Mouse (Mus musculus) neural tube, embryonic 15.5 days (tissue): ENCODE data around the gene Cenpp. TPM values are rescaled to one million over a fixed set of nuclear protein-coding genes. Genes with fewer than 3 reads are reported as not detected.
A peak's percentile ranks its signal among the peaks of the same experiment; 100 is the strongest.

Source experiments
- ATAC-seq: fragments of 200-750 bp; cut with Nextera tagmentation; 2 replicates; pipeline ENCODE4 v1.8.0; 2017; ENCODE audit warnings: mild to moderate bottlenecking, moderate TSS enrichment, moderate library complexity; ENCODE audit not compliant: low FRiP score
- H3K27ac ChIP-seq: fragments of 300-500 bp; sonication (generic); replicated peaks from 2 replicates; pipeline ENCODE4 v1.5.1; 2015; ENCODE audit warnings: mild to moderate bottlenecking, inconsistent platforms
- H3K27me3 ChIP-seq: fragments of 300-500 bp; sonication (generic); replicated peaks from 2 replicates; pipeline ENCODE4 v1.6.1; 2015; ENCODE audit warnings: inconsistent platforms
- H3K36me3 ChIP-seq: fragments of 300-500 bp; sonication (generic); 2 replicates; pipeline ENCODE4 v1.6.1; 2015; ENCODE audit warnings: inconsistent platforms
- H3K4me1 ChIP-seq: fragments of 300-500 bp; sonication (generic); 2 replicates; pipeline ENCODE4 v1.6.1; 2015; ENCODE audit warnings: inconsistent platforms
- H3K4me2 ChIP-seq: fragments of 300-500 bp; sonication (generic); 2 replicates; pipeline ENCODE4 v1.6.1; 2015; ENCODE audit warnings: inconsistent platforms, mild to moderate bottlenecking, moderate library complexity
- H3K4me3 ChIP-seq: fragments of 300-500 bp; sonication (generic); replicated peaks from 2 replicates; pipeline ENCODE4 v1.5.1; 2015; ENCODE audit warnings: mild to moderate bottlenecking, inconsistent platforms
- H3K9ac ChIP-seq: fragments of 300-500 bp; sonication (generic); replicated peaks from 2 replicates; pipeline ENCODE4 v1.6.1; 2015; ENCODE audit warnings: mild to moderate bottlenecking, inconsistent platforms
- H3K9me3 ChIP-seq: fragments of 300-500 bp; sonication (generic); replicated peaks from 2 replicates; pipeline ENCODE4 v1.6.1; 2016; ENCODE audit warnings: inconsistent platforms
- WGBS: fragments of 180-500 bp; shearing (Covaris S2); methylation state at CpG from one replicate; pipeline ENCODE4 v1.1.7; 2015; ENCODE audit warnings: mixed read lengths; 5-methylcytosine and 5-hydroxymethylcytosine counted together
- polyA plus RNA-seq: library from polyadenylated mRNA; unstranded; fragments of >200 nt; fragmentation: Nextera tagmentation; extraction: Ambion mirVana; gene quantifications from 2 replicates; pipeline ENCODE4 v1.2.1, GENCODE M21; 2015

Gene Cenpp
- polyA plus RNA-seq, 1 experiment from 2014 or later = 5.1 TPM

DNA sequence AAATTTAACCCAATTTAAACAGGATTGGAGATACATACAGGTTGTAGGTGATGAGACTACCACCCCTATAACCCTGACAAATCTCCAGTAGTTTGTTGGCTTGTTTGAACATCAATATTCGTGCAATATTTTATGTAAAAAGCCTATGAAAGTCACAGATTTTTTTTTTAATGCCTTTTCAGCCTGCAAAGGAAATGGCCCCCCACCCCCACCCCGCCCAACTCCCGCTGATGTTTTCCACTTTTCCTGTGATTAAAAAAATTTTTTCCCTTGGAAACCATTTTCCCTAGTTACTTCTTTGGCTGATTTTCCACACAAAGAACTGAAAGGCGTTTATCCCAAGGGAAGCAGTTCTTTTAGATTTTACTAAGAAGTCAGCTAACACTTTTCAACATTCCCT, 148.1 kb downstream of the Cenpp start, which contains the start of gene Ecm2:
Ecm2 (plus strand) TSS at position 301 of the 400 bp plus-strand sequence.
- Histone ChIP-seq H3K9me3 (no peaks in the 10 kb centered on the region), H3K4me1 (no peaks in the 10 kb centered on the region), H3K27ac (no peak within 1 kb of the TSS), H3K4me3 (no peak within 1 kb of the TSS), H3K9ac (no peak within 1 kb of the TSS), H3K4me2 (no peak within 1 kb of the TSS), H3K27me3 (no peaks in the 10 kb centered on the region), H3K36me3 (no peaks in the 10 kb centered on the region)
- WGBS = 59% methylated on average over 4 of the region's 4 CpGs
- ATAC-seq = no peak

DNA sequence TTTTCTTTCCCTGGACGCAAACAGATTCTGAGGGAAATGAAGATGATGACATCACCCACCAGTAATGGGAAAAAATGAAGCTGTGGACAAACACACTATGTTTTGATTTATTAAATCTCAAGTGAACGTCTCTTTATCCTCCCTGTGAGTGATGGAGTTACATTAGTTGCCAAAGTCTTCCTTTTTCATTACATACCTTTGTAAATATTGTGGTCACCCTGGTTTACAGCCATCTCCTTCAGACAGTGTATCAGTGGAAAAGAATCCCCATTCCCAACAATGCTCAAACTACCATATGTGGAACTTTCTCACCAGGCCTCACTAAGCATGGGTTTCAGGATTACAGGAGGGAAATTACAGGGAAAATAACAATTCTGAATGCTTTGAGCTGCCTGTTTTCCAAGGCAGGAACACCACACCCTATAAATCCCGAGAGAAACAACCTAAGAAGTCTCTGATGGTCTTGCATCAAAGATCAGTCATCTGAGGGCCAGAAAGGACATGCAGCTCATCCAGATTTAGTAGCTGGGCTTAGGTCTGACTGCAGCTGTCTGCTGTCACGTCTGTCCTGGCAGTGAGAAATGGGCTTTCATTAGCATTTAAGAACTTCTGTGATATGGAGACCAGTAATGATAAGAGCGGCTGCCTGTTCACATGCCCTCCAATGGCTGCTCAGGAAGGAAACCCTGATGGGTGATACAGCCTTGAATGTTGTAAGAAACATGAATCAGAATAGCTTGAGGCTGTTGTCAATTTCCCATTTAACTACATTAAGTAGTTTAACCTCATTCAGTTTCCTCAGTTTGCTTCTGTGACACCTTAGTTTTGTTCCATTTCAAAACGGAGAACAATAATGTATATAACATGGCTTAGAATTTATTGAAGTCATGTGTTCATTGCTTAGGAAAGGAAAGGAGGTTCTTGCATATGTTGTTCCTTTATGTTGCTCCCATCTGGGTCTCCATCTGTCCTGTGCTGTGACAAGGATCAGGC, 159.9 kb downstream of the Cenpp start, which contains the start of gene Tes3-ps:
Tes3-ps (plus strand) TSS at position 943 of the 993 bp plus-strand sequence.
- no peak within 1 kb of the TSS for H3K4me2 ChIP-seq
- no peaks in the 10 kb centered on the region for H3K36me3 ChIP-seq
- no peak within 1 kb of the TSS for H3K4me3 ChIP-seq
- no peak within 1 kb of the TSS for H3K9ac ChIP-seq
- no peaks in the 10 kb centered on the region for H3K9me3 ChIP-seq
- 76% methylated on average over 6 of the region's 6 CpGs for WGBS
- H3K4me1 ChIP-seq = no peaks in the 10 kb centered on the region
- no peaks in the 10 kb centered on the region for H3K27me3 ChIP-seq
- no peak for ATAC-seq
- no peak within 1 kb of the TSS for H3K27ac ChIP-seq

DNA sequence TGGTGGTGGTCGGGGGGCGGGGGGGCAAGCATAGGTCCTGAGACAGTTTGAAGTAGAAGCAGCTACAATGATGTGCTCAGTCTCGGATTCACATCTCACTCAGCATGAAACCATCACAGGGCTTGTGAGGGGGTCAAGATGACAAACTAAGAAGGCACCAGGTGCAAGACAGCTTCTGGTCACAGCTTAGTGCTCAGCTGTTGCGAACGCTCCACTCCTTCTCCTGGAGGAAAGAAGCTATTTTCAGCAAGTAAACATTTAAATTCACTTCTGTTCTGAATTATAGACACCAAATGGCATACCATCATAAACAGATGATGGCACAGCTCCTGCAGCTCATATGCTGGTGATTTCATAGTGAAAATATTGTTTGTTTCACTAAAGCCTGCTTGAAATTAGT, 167.2 kb downstream of the Cenpp start:
- H3K4me1 ChIP-seq = peaks cover 4% of the 10 kb centered on the region; the same call in 1 of the 2 replicates
- H3K27me3 ChIP-seq = no peaks in the 10 kb centered on the region
- H3K4me3 ChIP-seq = no peak overlapping the region
- H3K27ac ChIP-seq = no peak overlapping the region
- no peaks in the 10 kb centered on the region for H3K36me3 ChIP-seq
- H3K4me2 ChIP-seq = no peak overlapping the region
- no peak overlapping the region for H3K9ac ChIP-seq
- ATAC-seq = no peak
- 75% methylated on average over 5 of the region's 5 CpGs for WGBS
- H3K9me3 ChIP-seq = no peaks in the 10 kb centered on the region

DNA sequence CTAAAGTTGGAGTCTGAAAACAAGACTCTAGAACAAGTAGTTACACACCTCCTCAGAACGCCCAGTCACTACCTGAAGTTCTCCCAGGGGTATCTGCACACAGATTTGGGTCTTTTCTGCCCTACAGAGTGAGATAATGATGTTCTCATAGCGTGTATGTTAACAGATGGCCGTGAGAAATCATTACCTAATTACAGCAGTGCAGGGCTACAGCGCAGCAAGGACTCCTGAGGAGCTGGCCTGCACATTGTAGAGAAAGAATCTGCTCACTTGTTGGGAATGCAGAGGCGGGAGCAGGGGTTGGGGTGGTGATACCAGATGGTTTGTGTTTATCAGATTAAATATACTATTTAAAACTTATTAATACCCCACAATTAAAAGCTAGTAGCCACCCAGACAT, 172.0 kb downstream of the Cenpp start:
- H3K4me1 ChIP-seq = peaks cover 4% of the 10 kb centered on the region; the same call in 1 of the 2 replicates
- H3K9me3 ChIP-seq = no peaks in the 10 kb centered on the region
- 55% methylated on average over 5 of the region's 5 CpGs for WGBS
- ATAC-seq = no peak; the same call in 1 of the 2 replicates
- no peak overlapping the region for H3K9ac ChIP-seq
- H3K4me3 ChIP-seq = no peak overlapping the region
- H3K27ac ChIP-seq = peak overlapping the region; percentile 61
- H3K4me2 ChIP-seq = no peak overlapping the region
- no peaks in the 10 kb centered on the region for H3K27me3 ChIP-seq
- no peaks in the 10 kb centered on the region for H3K36me3 ChIP-seq

DNA sequence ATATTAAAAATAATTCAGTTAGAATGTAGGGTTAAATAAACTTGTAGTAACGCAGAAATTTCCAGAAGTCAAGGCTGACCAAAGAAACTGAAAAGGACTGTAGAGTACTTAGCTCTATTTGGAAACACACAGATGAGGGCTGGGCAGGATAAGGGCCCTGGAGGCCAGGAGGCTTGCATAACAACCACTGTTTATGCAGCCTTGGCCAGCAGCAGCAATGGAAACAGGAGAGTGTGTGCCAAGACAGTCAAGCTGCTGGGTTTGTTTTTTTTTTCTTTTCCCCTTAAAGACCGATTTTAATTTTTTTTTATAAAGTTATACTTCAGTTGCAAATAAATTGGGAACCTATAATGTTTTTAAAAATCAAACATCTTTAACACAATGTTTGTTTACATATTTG, 172.5 kb downstream of the Cenpp start:
- Histone ChIP-seq H3K27me3 (no peaks in the 10 kb centered on the region), H3K4me2 (no peak overlapping the region), H3K27ac (no peak overlapping the region), H3K9ac (no peak overlapping the region), H3K4me3 (no peak overlapping the region), H3K9me3 (no peaks in the 10 kb centered on the region), H3K4me1 (peaks cover 4% of the 10 kb centered on the region; the same call in 1 of the 2 replicates), H3K36me3 (no peaks in the 10 kb centered on the region)
- ATAC-seq = no peak; the same call in 1 of the 2 replicates
- WGBS = 71% methylated on average over 2 of the region's 2 CpGs

DNA sequence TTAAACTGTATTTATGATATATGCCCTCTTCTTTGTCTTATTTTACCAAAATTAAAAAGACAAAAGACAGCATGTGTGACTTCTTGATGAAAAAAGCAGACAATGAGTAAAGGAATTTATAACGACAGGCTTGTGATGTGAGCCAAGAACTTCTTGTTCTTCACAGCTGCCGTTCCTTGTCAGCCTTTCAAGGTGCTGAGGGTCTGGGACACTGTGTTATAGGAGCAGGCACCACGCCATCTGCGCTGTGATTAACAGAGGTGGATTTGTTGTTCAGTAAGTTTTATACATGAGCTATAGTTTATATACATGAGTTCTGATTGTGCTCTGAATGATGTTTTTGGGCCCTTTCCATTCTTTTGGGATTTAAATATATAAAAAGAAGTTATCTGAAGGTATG, 173.2 kb downstream of the Cenpp start:
- Histone ChIP-seq H3K27me3 (no peaks in the 10 kb centered on the region), H3K27ac (no peak overlapping the region), H3K9ac (no peak overlapping the region), H3K4me3 (no peak overlapping the region), H3K36me3 (no peaks in the 10 kb centered on the region), H3K4me2 (no peak overlapping the region), H3K4me1 (peaks cover 4% of the 10 kb centered on the region; the same call in 1 of the 2 replicates), H3K9me3 (no peaks in the 10 kb centered on the region)
- WGBS = 77% methylated on average over 4 of the region's 4 CpGs
- no peak for ATAC-seq

DNA sequence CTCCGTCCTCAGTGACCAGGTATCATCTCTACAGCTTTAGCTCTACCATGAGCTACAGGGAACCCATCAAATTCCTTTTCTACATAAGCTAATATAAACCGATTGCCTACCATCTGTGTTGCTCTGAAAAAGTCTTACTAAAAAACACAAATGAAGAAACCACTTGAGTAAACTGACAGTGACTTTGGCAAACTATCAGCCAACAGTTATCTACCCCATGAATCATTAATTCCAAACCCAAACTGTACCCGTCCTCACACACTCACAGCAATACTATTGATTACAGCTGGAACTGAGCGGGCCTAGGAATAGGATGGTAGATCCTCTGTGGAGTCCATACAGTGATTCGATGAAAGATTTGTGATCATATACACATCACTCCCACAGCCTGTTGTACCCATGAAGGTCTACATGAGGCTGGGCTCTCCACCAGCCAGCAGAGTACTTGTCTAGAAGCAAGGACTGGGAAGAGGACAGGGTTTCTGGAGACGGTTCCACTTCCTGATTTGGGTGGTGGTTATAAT, 173.7 kb downstream of the Cenpp start:
- Histone ChIP-seq H3K4me2 (no peak overlapping the region), H3K9ac (no peak overlapping the region), H3K27ac (no peak overlapping the region), H3K36me3 (no peaks in the 10 kb centered on the region), H3K27me3 (no peaks in the 10 kb centered on the region), H3K9me3 (no peaks in the 10 kb centered on the region), H3K4me1 (peaks cover 4% of the 10 kb centered on the region; the same call in 1 of the 2 replicates), H3K4me3 (no peak overlapping the region)
- no peak for ATAC-seq
- 93% methylated on average over 6 of the region's 6 CpGs for WGBS

DNA sequence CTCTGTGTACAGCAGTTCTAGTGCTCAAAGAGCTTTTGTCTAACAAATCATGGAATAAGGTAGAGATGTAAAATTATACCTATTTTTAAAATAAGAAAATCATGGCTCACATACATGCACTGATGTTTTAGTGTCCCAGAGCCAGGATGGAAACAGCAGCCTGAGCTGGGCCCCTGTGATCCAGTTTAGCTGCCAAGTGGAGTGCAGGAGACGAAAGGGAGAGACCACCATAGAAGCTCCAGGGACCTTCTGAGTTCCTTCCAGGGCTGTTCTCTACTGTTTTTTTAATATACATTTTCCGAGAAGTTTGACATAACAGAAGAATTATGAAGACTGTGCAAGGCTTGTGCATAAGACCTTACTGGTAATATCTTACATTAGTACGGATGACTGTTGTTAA, 174.7 kb downstream of the Cenpp start:
- no peak overlapping the region for H3K4me3 ChIP-seq
- no peaks in the 10 kb centered on the region for H3K27me3 ChIP-seq
- no peaks in the 10 kb centered on the region for H3K36me3 ChIP-seq
- H3K9me3 ChIP-seq = no peaks in the 10 kb centered on the region
- no peak overlapping the region for H3K9ac ChIP-seq
- H3K27ac ChIP-seq = no peak overlapping the region
- 84% methylated on average over 3 of the region's 3 CpGs for WGBS
- peaks cover 4% of the 10 kb centered on the region; the same call in 1 of the 2 replicates for H3K4me1 ChIP-seq
- ATAC-seq = no peak
- H3K4me2 ChIP-seq = no peak overlapping the region

DNA sequence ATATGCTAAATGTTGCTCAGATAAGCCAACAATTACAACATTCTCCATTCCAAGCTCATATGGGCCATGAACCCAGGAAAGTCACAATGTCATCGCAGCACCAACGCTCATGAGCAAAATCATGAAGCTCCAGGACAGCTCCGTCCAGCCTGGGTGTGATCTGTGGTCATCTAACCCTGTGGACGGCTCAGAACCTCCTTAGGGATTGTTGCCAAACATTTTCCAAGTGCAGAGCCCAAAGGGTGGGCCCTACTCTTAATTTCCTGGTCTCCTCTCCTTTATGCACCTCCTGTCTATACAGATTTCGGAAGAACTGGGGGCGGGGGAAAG, 179.9 kb downstream of the Cenpp start:
- Histone ChIP-seq H3K4me3 (no peak overlapping the region), H3K4me1 (no peaks in the 10 kb centered on the region), H3K36me3 (no peaks in the 10 kb centered on the region; the same call in 1 of the 2 replicates), H3K27me3 (no peaks in the 10 kb centered on the region), H3K27ac (no peak overlapping the region), H3K4me2 (no peak overlapping the region), H3K9me3 (no peaks in the 10 kb centered on the region), H3K9ac (no peak overlapping the region)
- 94% methylated on average over 6 of the region's 6 CpGs for WGBS
- ATAC-seq = no peak

DNA sequence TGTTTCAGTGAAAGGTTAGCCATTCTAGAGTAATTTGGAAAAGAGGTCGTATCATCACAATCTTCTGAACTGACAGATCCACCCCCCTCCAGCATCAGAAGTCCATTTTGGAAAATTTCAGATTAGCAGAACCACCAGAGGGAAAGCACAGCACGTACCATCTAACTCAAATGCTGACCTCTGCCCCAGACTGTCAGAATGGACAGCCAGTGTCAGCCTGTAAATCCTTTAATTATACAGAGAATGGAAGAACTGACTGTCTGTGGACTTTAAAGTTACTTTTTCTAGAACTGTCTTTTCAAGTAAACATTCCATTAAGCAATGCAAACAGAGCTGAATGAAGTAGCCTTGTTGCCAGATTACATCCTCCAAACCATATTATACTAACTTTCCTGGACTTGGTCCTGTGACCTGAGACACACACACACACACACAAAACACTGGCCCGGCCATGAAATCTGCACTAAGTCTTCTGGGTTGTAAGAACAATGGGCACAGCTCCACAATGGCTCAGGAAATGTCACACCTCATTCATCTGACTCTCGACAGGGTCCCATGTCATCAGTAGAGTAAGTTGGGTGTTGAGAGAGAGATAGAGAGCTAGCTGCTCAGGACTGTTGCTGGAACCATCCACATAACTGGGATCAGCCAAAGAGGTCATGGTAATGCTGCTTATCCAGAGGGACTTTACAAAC, 180.5 kb downstream of the Cenpp start:
- H3K9ac ChIP-seq = no peak overlapping the region
- no peaks in the 10 kb centered on the region; the same call in 1 of the 2 replicates for H3K36me3 ChIP-seq
- WGBS = 57% methylated on average over 4 of the region's 4 CpGs
- ATAC-seq = no peak
- H3K4me2 ChIP-seq = no peak overlapping the region
- H3K4me1 ChIP-seq = no peaks in the 10 kb centered on the region
- no peaks in the 10 kb centered on the region for H3K27me3 ChIP-seq
- H3K9me3 ChIP-seq = no peaks in the 10 kb centered on the region
- H3K27ac ChIP-seq = no peak overlapping the region
- H3K4me3 ChIP-seq = no peak overlapping the region

DNA sequence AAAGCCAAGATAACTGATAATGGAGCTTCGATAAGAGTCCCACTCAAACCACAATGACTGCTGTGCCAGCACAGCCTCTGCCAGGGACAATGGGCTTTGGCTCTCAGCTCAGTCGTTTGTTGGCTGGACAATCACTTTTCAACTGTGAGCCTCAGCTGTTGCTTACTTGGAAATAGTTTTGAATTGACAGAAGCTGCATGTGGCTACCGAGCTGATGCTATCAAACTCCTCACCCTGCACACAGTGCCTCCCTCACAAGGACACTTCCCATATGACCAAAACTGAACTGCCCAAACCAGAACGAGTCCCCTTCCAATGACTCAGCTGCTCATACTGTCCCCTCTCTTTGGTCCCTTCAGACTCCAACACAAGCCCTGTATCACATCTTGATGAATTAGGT, 181.8 kb downstream of the Cenpp start:
- no peak overlapping the region for H3K9ac ChIP-seq
- no peaks in the 10 kb centered on the region for H3K9me3 ChIP-seq
- no peak for ATAC-seq
- no peaks in the 10 kb centered on the region for H3K4me1 ChIP-seq
- H3K27me3 ChIP-seq = no peaks in the 10 kb centered on the region
- peaks cover under 1% of the 10 kb centered on the region; the same call in 1 of the 2 replicates for H3K36me3 ChIP-seq
- H3K4me3 ChIP-seq = no peak overlapping the region
- H3K4me2 ChIP-seq = no peak overlapping the region
- 74% methylated on average over 4 of the region's 4 CpGs for WGBS
- no peak overlapping the region for H3K27ac ChIP-seq
